Mouse (Mus musculus) intestine, postnatal 0 days (tissue): ENCODE data around the gene Igf1. TPM values are rescaled to one million over a fixed set of nuclear protein-coding genes. Genes with fewer than 3 reads are reported as not detected.
A peak's percentile ranks its signal among the peaks of the same experiment; 100 is the strongest.

ENCODE experiments used
- ATAC-seq: fragments of 200-750 bp; cut with Nextera tagmentation; 2 replicates; pipeline ENCODE4 v1.8.0; 2017; ENCODE audit warnings: mild to moderate bottlenecking, moderate TSS enrichment, moderate library complexity
- H3K27ac ChIP-seq: fragments of 300-500 bp; sonication (generic); 2 replicates; pipeline ENCODE4 v1.5.1; 2014; ENCODE audit warnings: mild to moderate bottlenecking, low read depth, low read length, moderate library complexity
- H3K27me3 ChIP-seq: fragments of 300-500 bp; sonication (generic); replicated peaks from 2 replicates; pipeline ENCODE4 v1.6.1; 2014; ENCODE audit warnings: low read length, mixed read lengths; ENCODE audit not compliant: control insufficient read depth, insufficient read depth
- H3K36me3 ChIP-seq: fragments of 300-500 bp; sonication (generic); 2 replicates; pipeline ENCODE4 v1.6.1; 2014; ENCODE audit warnings: mild to moderate bottlenecking, moderate library complexity; ENCODE audit not compliant: control insufficient read depth, insufficient read depth
- H3K4me1 ChIP-seq: fragments of 300-500 bp; sonication (generic); replicated peaks from 2 replicates; pipeline ENCODE4 v1.6.1; 2014; ENCODE audit warnings: antibody characterized with exemption, low read length, mixed read lengths; ENCODE audit not compliant: control insufficient read depth, insufficient read depth
- H3K4me2 ChIP-seq: fragments of 300-500 bp; sonication (generic); replicated peaks from 2 replicates; pipeline ENCODE4 v1.6.1; 2014; ENCODE audit warnings: low read depth, mild to moderate bottlenecking, moderate library complexity
- H3K4me3 ChIP-seq: fragments of 300-500 bp; sonication (generic); 2 replicates; pipeline ENCODE4 v1.5.1; 2014; ENCODE audit warnings: low read depth, low read length
- H3K9ac ChIP-seq: fragments of 300-500 bp; sonication (generic); 2 replicates; pipeline ENCODE4 v1.6.1; 2014; ENCODE audit warnings: mild to moderate bottlenecking, low read depth, low read length
- H3K9me3 ChIP-seq: fragments of 300-500 bp; sonication (generic); 2 replicates; pipeline ENCODE4 v1.6.1; 2016; ENCODE audit warnings: mixed run types; ENCODE audit not compliant: control insufficient read depth
- CTCF ChIP-seq: sonication (generic); IDR thresholded peaks from 2 replicates; pipeline ENCODE4 v1.5.1; 2016; ENCODE audit warnings: low read depth, mild to moderate bottlenecking, control low read depth, antibody characterized with exemption, moderate library complexity
- WGBS: fragments of 180-500 bp; shearing (Covaris S2); extraction: QIAGEN DNeasy Blood & Tissue Kit; methylation state at CpG from one replicate; pipeline ENCODE4 v1.1.7; 2014; 5-methylcytosine and 5-hydroxymethylcytosine counted together
- polyA plus RNA-seq: library from polyadenylated mRNA; unstranded; fragments of >200 nt; fragmentation: Nextera tagmentation; extraction: Ambion mirVana; gene quantifications from 2 replicates; pipeline ENCODE4 v1.2.1, GENCODE M21; 2015

Gene Igf1
- polyA plus RNA-seq, 1 experiment from 2014 or later: 13.3 TPM

DNA sequence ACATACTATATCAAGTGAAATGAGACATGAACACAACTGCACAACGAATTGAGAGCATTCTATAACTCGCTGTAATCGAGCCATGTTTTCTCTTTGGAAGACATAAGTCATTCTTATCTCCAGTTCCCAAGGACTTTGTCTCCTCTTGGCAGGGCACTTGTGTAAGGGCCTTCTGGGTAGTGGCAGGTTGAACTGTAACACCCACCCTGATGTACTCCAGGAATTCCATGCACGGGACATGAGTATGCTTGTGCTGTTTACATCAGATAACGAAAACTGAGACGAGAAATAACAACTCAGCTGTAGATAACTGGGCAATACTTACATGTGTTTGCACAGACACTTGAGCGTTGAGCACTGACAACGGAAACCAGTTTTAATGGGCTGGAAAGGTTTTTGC is 8.4 kb downstream of the Igf1 start:
- H3K9ac ChIP-seq: no peak overlapping the region
- 0 out of 2 replicates have a peak, but pooled peaks have one; percentile 53 for ATAC-seq
- WGBS: 30% methylated on average over 8 of the region's 8 CpGs

GRCm38 (mm10) chr10:87867217-87867616 is 9.2 kb downstream of the Igf1 start:
- Histone ChIP-seq H3K4me2 (no peak overlapping the region), H3K36me3 (no peaks in the 10 kb centered on the region), H3K9ac (no peak overlapping the region), H3K27me3 (no peaks in the 10 kb centered on the region), H3K4me3 (no peak overlapping the region), H3K9me3 (no peaks in the 10 kb centered on the region), H3K4me1 (no peaks in the 10 kb centered on the region), H3K27ac (no peak overlapping the region)
- no peak for ATAC-seq
- TF ChIP-seq CTCF: no peak
- WGBS: 75% methylated on average over 2 of the region's 2 CpGs

More for the DNA sequence above, 8.4 kb downstream of the Igf1 start:
- H3K9me3 ChIP-seq: no peaks in the 10 kb centered on the region
- H3K36me3 ChIP-seq: no peaks in the 10 kb centered on the region
- H3K4me3 ChIP-seq: no peak overlapping the region
- no peak for TF ChIP-seq CTCF
- no peaks in the 10 kb centered on the region for H3K27me3 ChIP-seq
- no peak overlapping the region for H3K4me2 ChIP-seq
- H3K4me1 ChIP-seq: no peaks in the 10 kb centered on the region
- no peak overlapping the region for H3K27ac ChIP-seq

GRCm38 (mm10) chr10:87867631-87868030 is 9.6 kb downstream of the Igf1 start:
- H3K4me3 ChIP-seq: no peak overlapping the region
- no peaks in the 10 kb centered on the region for H3K9me3 ChIP-seq
- no peak overlapping the region for H3K27ac ChIP-seq
- no peak overlapping the region for H3K4me2 ChIP-seq
- H3K36me3 ChIP-seq: no peaks in the 10 kb centered on the region
- H3K4me1 ChIP-seq: no peaks in the 10 kb centered on the region
- no peak for TF ChIP-seq CTCF
- no peak overlapping the region for H3K9ac ChIP-seq
- ATAC-seq: no peak
- no peaks in the 10 kb centered on the region for H3K27me3 ChIP-seq
- 75% methylated on average over 4 of the region's 4 CpGs for WGBS

- Histone ChIP-seq H3K4me2 (no peak overlapping the region), H3K27me3 (no peaks in the 10 kb centered on the region), H3K9ac (no peak overlapping the region), H3K4me3 (no peak overlapping the region), H3K36me3 (no peaks in the 10 kb centered on the region), H3K27ac (no peak overlapping the region), H3K9me3 (no peaks in the 10 kb centered on the region), H3K4me1 (no peaks in the 10 kb centered on the region)
- WGBS: 75% methylated on average over 9 of the region's 9 CpGs
- TF ChIP-seq CTCF: no peak
- ATAC-seq: no peak
Observed at GRCm38 (mm10) chr10:87868349-87869053, 10.4 kb downstream of the Igf1 start.

GRCm38 (mm10) chr10:87869151-87869550 is 11.1 kb downstream of the Igf1 start:
- Histone ChIP-seq H3K4me2 (no peak overlapping the region), H3K36me3 (no peaks in the 10 kb centered on the region), H3K27me3 (no peaks in the 10 kb centered on the region), H3K4me3 (no peak overlapping the region), H3K9ac (no peak overlapping the region), H3K9me3 (no peaks in the 10 kb centered on the region), H3K4me1 (no peaks in the 10 kb centered on the region), H3K27ac (no peak overlapping the region)
- TF ChIP-seq CTCF: no peak
- no peak for ATAC-seq
- WGBS: 76% methylated on average over 2 of the region's 2 CpGs

GRCm38 (mm10) chr10:87869691-87870090 is 11.6 kb downstream of the Igf1 start:
- Histone ChIP-seq H3K27ac (no peak overlapping the region), H3K36me3 (no peaks in the 10 kb centered on the region), H3K4me1 (no peaks in the 10 kb centered on the region), H3K4me2 (no peak overlapping the region), H3K4me3 (no peak overlapping the region), H3K27me3 (no peaks in the 10 kb centered on the region), H3K9ac (no peak overlapping the region), H3K9me3 (no peaks in the 10 kb centered on the region)
- WGBS: 71% methylated on average over 1 of the region's 1 CpGs
- TF ChIP-seq CTCF: no peak
- ATAC-seq: no peak
